Mouse (Mus musculus): ENCODE results near the gene Snapc3. TPM values are rescaled to one million over a fixed set of nuclear protein-coding genes. Genes with fewer than 3 reads are reported as not detected.

The Snapc3 gene
- polyA plus RNA-seq, 1 experiment from 2014 or later = 73.4 TPM

DNA sequence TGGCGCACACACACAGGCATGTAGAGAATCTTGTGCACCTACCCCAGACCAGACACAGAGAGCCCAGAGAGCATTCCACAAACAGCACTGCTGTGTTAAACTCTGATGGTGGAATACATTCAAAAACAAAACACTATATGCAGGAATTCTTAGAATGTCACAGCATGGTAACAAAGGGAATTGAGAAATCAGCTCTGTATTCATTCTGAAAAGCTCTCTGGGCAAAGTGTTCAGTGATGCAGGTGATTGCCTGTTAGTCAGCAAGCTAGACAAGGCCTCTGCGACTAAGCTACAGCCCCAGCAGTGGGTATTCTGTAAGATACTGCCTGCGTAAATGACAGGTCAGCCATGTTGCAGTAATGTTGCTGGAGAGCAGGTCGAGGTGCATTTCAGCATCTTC is 33.3 kb downstream of the Snapc3 start:
- Histone ChIP-seq H3K9ac (ENCODE audit: low read length) (no peak overlapping the region), H3K27ac (ENCODE audit: low read depth, low read length) (no peak overlapping the region), H3K27me3 (ENCODE audit: control insufficient read depth, insufficient read depth, low read length) (no peaks in the 10 kb centered on the region), H3K4me2 (ENCODE audit: low read depth, low read length, severe bottlenecking) (no peak overlapping the region), H3K36me3 (ENCODE audit: control insufficient read depth, insufficient read depth, low read length) (peaks cover 14% of the 10 kb centered on the region), H3K9me3 (ENCODE audit: control insufficient read depth, low read length) (no peaks in the 10 kb centered on the region), H3K4me1 (replicated peaks; ENCODE audit: control insufficient read depth, insufficient read depth, low read length) (no peaks in the 10 kb centered on the region), H3K4me3 (ENCODE audit: low read depth, low read length) (no peak overlapping the region)
- ATAC-seq (replicated peaks; ENCODE audit: low FRiP score) (no peak), DNase-seq (ENCODE audit: low spot score) (no peak)
- 87% methylated on average over 4 of the region's 4 CpGs for WGBS

DNA sequence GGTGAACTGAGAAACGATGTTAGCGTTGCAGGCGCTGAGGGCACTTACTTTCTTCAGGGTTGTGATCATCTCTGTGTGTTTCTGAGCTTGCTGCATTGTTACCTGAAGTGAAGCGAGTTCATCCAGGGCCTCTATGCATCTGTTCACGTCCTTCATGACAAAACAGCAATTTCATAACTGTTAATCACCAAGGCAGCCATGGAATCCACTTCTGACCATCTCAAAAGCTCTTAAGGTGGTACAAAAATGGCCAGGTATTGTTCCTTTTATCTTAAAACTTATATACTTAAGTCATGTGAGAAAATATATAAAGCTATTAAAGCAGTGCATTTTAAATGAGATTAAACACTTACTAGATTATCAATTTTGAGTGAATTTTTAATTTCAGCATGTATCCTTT is 42.6 kb downstream of the Snapc3 start:
- Histone ChIP-seq H3K4me3 (ENCODE audit: low read depth, low read length) (no peak overlapping the region), H3K4me2 (ENCODE audit: low read depth, low read length, severe bottlenecking) (no peak overlapping the region), H3K9ac (ENCODE audit: low read length) (no peak overlapping the region), H3K36me3 (ENCODE audit: control insufficient read depth, insufficient read depth, low read length) (peaks cover 24% of the 10 kb centered on the region; the same call in 1 of the 2 replicates), H3K27me3 (ENCODE audit: control insufficient read depth, insufficient read depth, low read length) (no peaks in the 10 kb centered on the region), H3K9me3 (ENCODE audit: control insufficient read depth, low read length) (no peaks in the 10 kb centered on the region), H3K27ac (ENCODE audit: low read depth, low read length) (no peak overlapping the region), H3K4me1 (replicated peaks; ENCODE audit: control insufficient read depth, insufficient read depth, low read length) (no peaks in the 10 kb centered on the region)
- ATAC-seq (replicated peaks; ENCODE audit: low FRiP score) (no peak), DNase-seq (ENCODE audit: low spot score) (no peak)
- 90% methylated on average over 5 of the region's 5 CpGs for WGBS

DNA sequence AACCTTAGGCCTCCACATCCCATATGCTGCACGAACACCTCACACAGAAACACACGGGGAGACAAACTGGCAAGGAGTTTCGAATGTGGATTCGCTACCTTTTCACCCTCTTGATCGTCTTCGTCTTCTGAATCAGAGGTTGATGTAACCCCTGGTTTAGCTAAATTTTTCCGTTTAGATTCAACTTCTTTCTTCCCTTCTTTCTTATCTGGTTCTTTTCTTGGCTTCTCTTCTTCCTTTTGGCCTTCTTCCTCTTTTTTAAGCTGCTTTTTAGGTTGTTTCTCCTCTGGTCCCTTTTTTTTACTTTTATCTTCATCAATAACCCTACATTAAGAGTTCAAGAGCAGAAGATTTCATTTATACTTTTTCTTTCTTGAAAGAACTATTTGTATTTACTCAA is 47.3 kb downstream of the Snapc3 start:
- Histone ChIP-seq H3K9me3 (ENCODE audit: control insufficient read depth, low read length) (no peaks in the 10 kb centered on the region), H3K27ac (ENCODE audit: low read depth, low read length) (no peak overlapping the region), H3K9ac (ENCODE audit: low read length) (no peak overlapping the region), H3K27me3 (ENCODE audit: control insufficient read depth, insufficient read depth, low read length) (no peaks in the 10 kb centered on the region), H3K4me1 (replicated peaks; ENCODE audit: control insufficient read depth, insufficient read depth, low read length) (no peaks in the 10 kb centered on the region), H3K4me3 (ENCODE audit: low read depth, low read length) (no peak overlapping the region), H3K4me2 (ENCODE audit: low read depth, low read length, severe bottlenecking) (no peak overlapping the region), H3K36me3 (ENCODE audit: control insufficient read depth, insufficient read depth, low read length) (peaks cover 7% of the 10 kb centered on the region)
- no peak for ATAC-seq (replicated peaks; ENCODE audit: low FRiP score)
- no peak for DNase-seq (ENCODE audit: low spot score)
- 94% methylated on average over 7 of the region's 7 CpGs for WGBS

DNA sequence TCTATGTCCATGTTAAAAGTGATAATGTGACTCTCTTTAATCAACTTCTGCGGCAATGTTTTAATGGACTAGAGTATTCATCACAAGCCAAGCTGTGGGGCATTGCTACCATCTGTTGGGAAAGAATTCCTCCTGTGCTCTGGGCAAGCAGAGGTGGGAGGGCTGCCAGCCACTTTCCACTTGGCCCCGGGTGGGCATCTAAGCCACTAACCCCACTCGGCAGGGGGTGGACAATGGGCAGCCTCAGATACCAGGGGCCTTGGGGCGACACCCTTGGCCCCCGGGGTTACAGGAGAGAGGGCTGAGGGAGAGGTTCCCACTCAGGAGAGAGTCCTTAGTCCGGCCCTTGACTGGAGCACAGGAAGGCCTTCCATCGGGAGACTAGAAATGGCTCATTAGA is 50.1 kb downstream of the Snapc3 start:
- H3K4me2 ChIP-seq (ENCODE audit: low read depth, low read length, severe bottlenecking) = no peak overlapping the region
- no peak overlapping the region for H3K27ac ChIP-seq (ENCODE audit: low read depth, low read length)
- no peaks in the 10 kb centered on the region for H3K27me3 ChIP-seq (ENCODE audit: control insufficient read depth, insufficient read depth, low read length)
- 86% methylated on average over 7 of the region's 7 CpGs for whole genome bisulfite sequencing
- no peak overlapping the region for H3K4me3 ChIP-seq (ENCODE audit: low read depth, low read length)
- no peak for ATAC-seq (replicated peaks; ENCODE audit: low FRiP score)
- H3K9me3 ChIP-seq (ENCODE audit: control insufficient read depth, low read length) = no peaks in the 10 kb centered on the region
- H3K36me3 ChIP-seq (ENCODE audit: control insufficient read depth, insufficient read depth, low read length) = peaks cover 13% of the 10 kb centered on the region
- no peaks in the 10 kb centered on the region for H3K4me1 ChIP-seq (replicated peaks; ENCODE audit: control insufficient read depth, insufficient read depth, low read length)
- no peak overlapping the region for H3K9ac ChIP-seq (ENCODE audit: low read length)
- no peak for DNase-seq (ENCODE audit: low spot score)

DNA sequence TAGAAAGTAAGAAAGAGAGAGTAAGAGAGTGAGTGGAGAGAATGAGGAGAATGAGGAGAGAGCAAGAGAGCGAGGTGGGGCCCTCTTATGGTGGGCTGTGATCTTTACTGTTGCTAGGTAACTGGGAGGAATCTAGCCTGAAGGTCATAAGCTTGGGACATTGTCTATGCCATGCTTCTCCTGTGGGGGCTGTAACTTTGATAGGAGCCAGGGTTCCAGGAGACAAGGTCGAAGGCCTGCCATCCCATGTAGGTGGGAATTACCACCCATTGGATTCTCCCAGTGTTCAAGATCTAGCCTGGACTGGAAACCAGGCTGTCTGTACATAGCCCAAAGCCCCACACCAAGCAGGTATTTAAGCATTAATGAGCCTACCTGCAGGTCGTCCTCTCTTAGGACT is 50.7 kb downstream of the Snapc3 start:
- WGBS = 70% methylated on average over 3 of the region's 3 CpGs
- H3K27ac ChIP-seq (ENCODE audit: low read depth, low read length) = no peak overlapping the region

DNA sequence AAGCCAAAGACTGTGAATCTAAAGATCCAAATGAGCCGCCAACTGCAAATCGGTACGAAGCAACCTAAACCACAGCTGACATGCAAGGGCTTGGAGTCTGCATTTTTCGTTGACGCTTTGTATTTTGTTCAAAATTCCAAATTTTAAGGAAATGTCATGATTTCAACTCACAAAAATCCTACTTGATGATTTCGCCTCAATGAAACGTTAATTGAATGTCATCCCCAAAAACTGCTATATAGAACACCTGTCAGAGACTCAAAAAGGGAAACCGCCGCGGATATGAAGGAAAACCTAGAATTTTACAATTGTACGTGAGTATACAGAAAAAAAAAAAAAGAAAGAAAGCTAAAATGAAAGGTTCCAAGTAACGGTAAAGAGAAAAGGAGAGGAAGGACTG is 67.7 kb downstream of the Snapc3 start:
- Histone ChIP-seq H3K4me3 (ENCODE audit: low read depth, low read length) (peak overlapping the region; percentile 99), H3K36me3 (ENCODE audit: control insufficient read depth, insufficient read depth, low read length) (peaks cover 5% of the 10 kb centered on the region), H3K4me2 (ENCODE audit: low read depth, low read length, severe bottlenecking) (peak overlapping the region; percentile 52), H3K27me3 (ENCODE audit: control insufficient read depth, insufficient read depth, low read length) (no peaks in the 10 kb centered on the region), H3K27ac (ENCODE audit: low read depth, low read length) (peak overlapping the region; percentile 98; the same call in 1 of the 2 replicates), H3K4me1 (replicated peaks; ENCODE audit: control insufficient read depth, insufficient read depth, low read length) (peaks cover 12% of the 10 kb centered on the region), H3K9ac (ENCODE audit: low read length) (peak overlapping the region; percentile 95), H3K9me3 (ENCODE audit: control insufficient read depth, low read length) (no peaks in the 10 kb centered on the region)
- 27% methylated on average over 12 of the region's 12 CpGs for WGBS
- no peak for DNase-seq (ENCODE audit: low spot score)
- no peak for ATAC-seq (replicated peaks; ENCODE audit: low FRiP score)

More for the DNA sequence above, 50.7 kb downstream of the Snapc3 start:
- H3K4me2 ChIP-seq (ENCODE audit: low read depth, low read length, severe bottlenecking) = no peak overlapping the region
- H3K36me3 ChIP-seq (ENCODE audit: control insufficient read depth, insufficient read depth, low read length) = peaks cover 14% of the 10 kb centered on the region
- H3K9ac ChIP-seq (ENCODE audit: low read length) = no peak overlapping the region
- H3K4me1 ChIP-seq (replicated peaks; ENCODE audit: control insufficient read depth, insufficient read depth, low read length) = no peaks in the 10 kb centered on the region
- ATAC-seq (replicated peaks; ENCODE audit: low FRiP score) (0 out of 2 replicates have a peak, but pooled peaks have one; percentile 55), DNase-seq (ENCODE audit: low spot score) (no peak)
- H3K4me3 ChIP-seq (ENCODE audit: low read depth, low read length) = no peak overlapping the region
- no peaks in the 10 kb centered on the region for H3K27me3 ChIP-seq (ENCODE audit: control insufficient read depth, insufficient read depth, low read length)
- H3K9me3 ChIP-seq (ENCODE audit: control insufficient read depth, low read length) = no peaks in the 10 kb centered on the region

DNA sequence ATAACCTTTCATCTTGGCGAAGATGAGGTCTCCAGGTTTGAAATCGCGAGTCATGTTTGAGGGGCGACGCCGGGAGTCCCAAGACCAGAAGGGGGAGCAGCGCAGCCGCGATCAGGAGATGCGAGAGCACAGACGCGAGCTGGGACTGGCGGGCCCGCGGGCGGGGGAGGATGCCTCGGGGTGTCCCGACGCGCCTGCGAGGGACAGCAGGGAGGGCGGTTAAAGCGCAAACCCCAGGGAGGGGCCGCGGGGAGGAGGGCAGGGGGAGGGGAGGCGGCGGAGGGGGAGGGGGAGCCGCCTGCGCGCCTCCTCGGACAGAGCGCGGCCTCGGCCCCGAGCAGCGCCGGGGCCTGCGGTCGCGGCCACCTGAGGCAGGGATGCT is 68.2 kb downstream of the Snapc3 start:
- H3K4me1 ChIP-seq (replicated peaks; ENCODE audit: control insufficient read depth, insufficient read depth, low read length) = peaks cover 12% of the 10 kb centered on the region
- H3K36me3 ChIP-seq (ENCODE audit: control insufficient read depth, insufficient read depth, low read length) = peaks cover 5% of the 10 kb centered on the region
- H3K4me2 ChIP-seq (ENCODE audit: low read depth, low read length, severe bottlenecking) = peak overlapping the region; percentile 66
- ATAC-seq (replicated peaks; ENCODE audit: low FRiP score) (peak; percentile 87), DNase-seq (ENCODE audit: low spot score) (peak; percentile 95)
- peak overlapping the region; percentile 95 for H3K9ac ChIP-seq (ENCODE audit: low read length)
- peak overlapping the region; percentile 99 for H3K4me3 ChIP-seq (ENCODE audit: low read depth, low read length)
- H3K27ac ChIP-seq (ENCODE audit: low read depth, low read length) = peak overlapping the region; percentile 98
- 1% methylated on average over 30 of the region's 40 CpGs for WGBS
- H3K9me3 ChIP-seq (ENCODE audit: control insufficient read depth, low read length) = no peaks in the 10 kb centered on the region
- no peaks in the 10 kb centered on the region for H3K27me3 ChIP-seq (ENCODE audit: control insufficient read depth, insufficient read depth, low read length)

DNA sequence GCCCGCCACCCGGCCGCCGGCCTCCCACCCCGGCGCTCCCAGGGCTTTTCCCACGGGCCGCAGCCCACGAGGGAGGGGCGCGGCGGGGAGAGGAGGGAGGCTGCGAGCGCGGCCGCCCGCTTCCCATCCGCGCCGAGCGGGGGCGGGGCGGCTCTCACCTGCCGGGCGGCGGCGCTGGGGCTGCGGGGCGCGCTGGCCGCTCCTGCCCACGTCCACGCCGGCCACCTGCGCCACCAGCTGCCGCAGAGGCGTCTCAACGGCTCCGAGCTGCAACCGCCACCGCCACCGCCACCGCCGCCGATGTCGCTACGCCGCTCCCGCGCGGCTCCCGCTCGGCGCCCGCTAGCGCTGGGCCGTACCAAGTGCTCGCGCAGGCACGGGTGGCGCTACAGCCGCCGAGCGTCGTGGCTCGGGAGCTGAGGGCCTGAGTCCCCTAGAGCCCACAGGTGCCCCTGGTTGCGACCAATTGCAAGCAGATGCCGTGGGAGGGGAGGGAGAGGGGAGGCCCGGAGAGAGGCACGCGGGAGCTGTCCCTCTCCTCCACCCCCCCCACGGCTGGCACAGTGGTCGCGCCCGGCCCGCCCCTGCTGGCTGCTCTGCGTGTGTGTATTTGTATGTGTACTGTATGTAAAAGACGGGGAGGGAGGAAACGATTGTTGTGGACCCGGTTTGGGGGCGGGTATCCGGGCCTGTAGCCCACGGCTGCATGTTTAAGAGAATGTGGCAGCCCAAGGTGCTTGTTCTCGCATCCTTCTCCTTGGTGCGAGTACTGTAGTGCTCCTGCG is 68.8 kb downstream of the Snapc3 start, which contains the start of gene Psip1:
Gene Psip1, minus strand, starts transcription at position 343 of the 785 bp plus-strand sequence.
- peak within 1 kb of the TSS; percentile 66 for H3K4me2 ChIP-seq (ENCODE audit: low read depth, low read length, severe bottlenecking)
- H3K36me3 ChIP-seq (ENCODE audit: control insufficient read depth, insufficient read depth, low read length) = peaks cover 5% of the 10 kb centered on the region
- peak within 1 kb of the TSS; percentile 95 for H3K9ac ChIP-seq (ENCODE audit: low read length)
- DNase-seq (ENCODE audit: low spot score) (peak; percentile 97), ATAC-seq (replicated peaks; ENCODE audit: low FRiP score) (peak; percentile 93)
- H3K4me1 ChIP-seq (replicated peaks; ENCODE audit: control insufficient read depth, insufficient read depth, low read length) = peaks cover 12% of the 10 kb centered on the region
- peak within 1 kb of the TSS; percentile 99 for H3K4me3 ChIP-seq (ENCODE audit: low read depth, low read length)
- under 1% methylated on average over 60 of the region's 86 CpGs for WGBS
- no peaks in the 10 kb centered on the region for H3K9me3 ChIP-seq (ENCODE audit: control insufficient read depth, low read length)
- no peaks in the 10 kb centered on the region for H3K27me3 ChIP-seq (ENCODE audit: control insufficient read depth, insufficient read depth, low read length)
- peak within 1 kb of the TSS; percentile 98 for H3K27ac ChIP-seq (ENCODE audit: low read depth, low read length)

DNA sequence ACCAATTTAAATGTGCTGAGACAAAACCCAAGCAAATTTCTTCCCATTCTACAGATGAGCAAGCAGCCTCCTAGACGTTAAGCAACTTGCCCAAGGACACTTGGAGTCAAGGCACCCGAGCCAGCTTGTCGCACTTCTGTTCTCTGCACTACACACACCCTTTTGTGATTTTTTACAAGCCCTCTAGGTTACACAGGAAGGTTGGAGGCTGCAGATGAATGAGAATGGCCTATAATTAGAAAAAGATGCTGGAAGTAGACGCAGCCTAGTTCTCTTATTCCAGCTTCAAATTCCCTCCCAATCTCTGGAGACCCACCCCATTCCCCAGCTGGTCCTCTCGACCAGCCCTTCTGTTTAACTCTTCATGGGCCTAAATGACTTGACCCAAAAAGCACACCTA is 71.6 kb downstream of the Snapc3 start:
- no peaks in the 10 kb centered on the region for H3K27me3 ChIP-seq (ENCODE audit: control insufficient read depth, insufficient read depth, low read length)
- ATAC-seq (replicated peaks; ENCODE audit: low FRiP score) (no peak), DNase-seq (ENCODE audit: low spot score) (no peak)
- H3K36me3 ChIP-seq (ENCODE audit: control insufficient read depth, insufficient read depth, low read length) = no peaks in the 10 kb centered on the region
- H3K4me1 ChIP-seq (replicated peaks; ENCODE audit: control insufficient read depth, insufficient read depth, low read length) = peaks cover 12% of the 10 kb centered on the region
- no peak overlapping the region for H3K4me3 ChIP-seq (ENCODE audit: low read depth, low read length)
- no peaks in the 10 kb centered on the region for H3K9me3 ChIP-seq (ENCODE audit: control insufficient read depth, low read length)
- H3K27ac ChIP-seq (ENCODE audit: low read depth, low read length) = no peak overlapping the region
- H3K9ac ChIP-seq (ENCODE audit: low read length) = no peak overlapping the region
- 20% methylated on average over 5 of the region's 5 CpGs for WGBS
- H3K4me2 ChIP-seq (ENCODE audit: low read depth, low read length, severe bottlenecking) = no peak overlapping the region

Data from forebrain, embryonic 11.5 days (tissue).